Mouse (Mus musculus): Measurements from ENCODE around the gene Tln2. TPM values are rescaled to one million over a fixed set of nuclear protein-coding genes. Genes with fewer than 3 reads are reported as not detected.
A peak's percentile ranks its signal among the peaks of the same experiment; 100 is the strongest.

Gene Tln2
- polyA plus RNA-seq, 1 experiment from 2014 or later = 19.3 TPM

- no peak overlapping the region for H3K27ac ChIP-seq (replicated peaks; ENCODE audit: low read depth, low read length)
- WGBS = 74% methylated on average over 1 of the region's 1 CpGs
- H3K27me3 ChIP-seq (ENCODE audit: control insufficient read depth, insufficient read depth, low read length) = no peaks in the 10 kb centered on the region
- peaks cover 3% of the 10 kb centered on the region; the same call in 1 of the 2 replicates for H3K4me1 ChIP-seq (ENCODE audit: control insufficient read depth, insufficient read depth, low read length)
- no peak overlapping the region for H3K9ac ChIP-seq (replicated peaks; ENCODE audit: low read length)
- no peak for ATAC-seq (ENCODE audit: low FRiP score, low TSS enrichment)
- H3K36me3 ChIP-seq (ENCODE audit: control insufficient read depth, insufficient read depth, low read length) = no peaks in the 10 kb centered on the region
- H3K9me3 ChIP-seq (ENCODE audit: control insufficient read depth, low read length) = no peaks in the 10 kb centered on the region
- no peak overlapping the region for H3K4me2 ChIP-seq (ENCODE audit: low read length)
- H3K4me3 ChIP-seq (replicated peaks; ENCODE audit: low read depth, low read length) = no peak overlapping the region
- DNase-seq = no peak
Observed at GRCm38 (mm10) chr9:67481851-67482250, 77.7 kb downstream of the Tln2 start.

GRCm38 (mm10) chr9:67477445-67477844, 82.1 kb downstream of the Tln2 start:
- Histone ChIP-seq H3K4me2 (ENCODE audit: low read length) (no peak overlapping the region), H3K4me3 (replicated peaks; ENCODE audit: low read depth, low read length) (no peak overlapping the region), H3K9me3 (ENCODE audit: control insufficient read depth, low read length) (no peaks in the 10 kb centered on the region), H3K9ac (replicated peaks; ENCODE audit: low read length) (no peak overlapping the region), H3K27me3 (ENCODE audit: control insufficient read depth, insufficient read depth, low read length) (no peaks in the 10 kb centered on the region), H3K4me1 (ENCODE audit: control insufficient read depth, insufficient read depth, low read length) (peaks cover 3% of the 10 kb centered on the region; the same call in 1 of the 2 replicates), H3K36me3 (ENCODE audit: control insufficient read depth, insufficient read depth, low read length) (no peaks in the 10 kb centered on the region), H3K27ac (replicated peaks; ENCODE audit: low read depth, low read length) (no peak overlapping the region)
- ATAC-seq (ENCODE audit: low FRiP score, low TSS enrichment) = no peak
- DNase-seq = no peak
- 83% methylated on average over 3 of the region's 3 CpGs for WGBS

- Histone ChIP-seq H3K27ac (replicated peaks; ENCODE audit: low read depth, low read length) (no peak overlapping the region), H3K9me3 (ENCODE audit: control insufficient read depth, low read length) (no peaks in the 10 kb centered on the region), H3K4me2 (ENCODE audit: low read length) (no peak overlapping the region), H3K9ac (replicated peaks; ENCODE audit: low read length) (no peak overlapping the region), H3K36me3 (ENCODE audit: control insufficient read depth, insufficient read depth, low read length) (no peaks in the 10 kb centered on the region), H3K4me1 (ENCODE audit: control insufficient read depth, insufficient read depth, low read length) (no peaks in the 10 kb centered on the region), H3K4me3 (replicated peaks; ENCODE audit: low read depth, low read length) (no peak overlapping the region), H3K27me3 (ENCODE audit: control insufficient read depth, insufficient read depth, low read length) (no peaks in the 10 kb centered on the region)
- DNase-seq (no peak), ATAC-seq (ENCODE audit: low FRiP score, low TSS enrichment) (no peak)
- WGBS = 88% methylated on average over 5 of the region's 5 CpGs
Observed at GRCm38 (mm10) chr9:67476184-67476583, 83.3 kb downstream of the Tln2 start.

- no peaks in the 10 kb centered on the region for H3K27me3 ChIP-seq (ENCODE audit: control insufficient read depth, insufficient read depth, low read length)
- no peak overlapping the region for H3K9ac ChIP-seq (replicated peaks; ENCODE audit: low read length)
- no peak for ATAC-seq (ENCODE audit: low FRiP score, low TSS enrichment)
- no peak overlapping the region for H3K4me2 ChIP-seq (ENCODE audit: low read length)
- H3K36me3 ChIP-seq (ENCODE audit: control insufficient read depth, insufficient read depth, low read length) = no peaks in the 10 kb centered on the region
- no peak overlapping the region for H3K27ac ChIP-seq (replicated peaks; ENCODE audit: low read depth, low read length)
- H3K9me3 ChIP-seq (ENCODE audit: control insufficient read depth, low read length) = no peaks in the 10 kb centered on the region
- peaks cover 6% of the 10 kb centered on the region for H3K4me1 ChIP-seq (ENCODE audit: control insufficient read depth, insufficient read depth, low read length)
- DNase-seq = no peak
- WGBS = 75% methylated on average over 11 of the region's 11 CpGs
- no peak overlapping the region for H3K4me3 ChIP-seq (replicated peaks; ENCODE audit: low read depth, low read length)
Observed at GRCm38 (mm10) chr9:67463440-67464122, 95.9 kb downstream of the Tln2 start.

GRCm38 (mm10) chr9:67441484-67441883, 118.0 kb downstream of the Tln2 start:
- H3K4me1 ChIP-seq (ENCODE audit: control insufficient read depth, insufficient read depth, low read length) = peaks cover 7% of the 10 kb centered on the region
- 27% methylated on average over 2 of the region's 2 CpGs for WGBS
- H3K4me2 ChIP-seq (ENCODE audit: low read length) = no peak overlapping the region
- ATAC-seq (ENCODE audit: low FRiP score, low TSS enrichment) (no peak), DNase-seq (no peak)
- no peaks in the 10 kb centered on the region for H3K27me3 ChIP-seq (ENCODE audit: control insufficient read depth, insufficient read depth, low read length)
- no peak overlapping the region for H3K27ac ChIP-seq (replicated peaks; ENCODE audit: low read depth, low read length)
- no peak overlapping the region for H3K4me3 ChIP-seq (replicated peaks; ENCODE audit: low read depth, low read length)
- no peaks in the 10 kb centered on the region for H3K36me3 ChIP-seq (ENCODE audit: control insufficient read depth, insufficient read depth, low read length)
- H3K9ac ChIP-seq (replicated peaks; ENCODE audit: low read length) = no peak overlapping the region
- no peaks in the 10 kb centered on the region for H3K9me3 ChIP-seq (ENCODE audit: control insufficient read depth, low read length)

- WGBS = 98% methylated on average over 1 of the region's 1 CpGs
- ATAC-seq (ENCODE audit: low FRiP score, low TSS enrichment) (no peak), DNase-seq (no peak)
- Histone ChIP-seq H3K27me3 (ENCODE audit: control insufficient read depth, insufficient read depth, low read length) (no peaks in the 10 kb centered on the region), H3K4me2 (ENCODE audit: low read length) (no peak overlapping the region), H3K36me3 (ENCODE audit: control insufficient read depth, insufficient read depth, low read length) (no peaks in the 10 kb centered on the region), H3K4me1 (ENCODE audit: control insufficient read depth, insufficient read depth, low read length) (0 out of 2 replicates have a peak, but pooled peaks cover 14% of the 10 kb centered on the region), H3K4me3 (replicated peaks; ENCODE audit: low read depth, low read length) (no peak overlapping the region), H3K27ac (replicated peaks; ENCODE audit: low read depth, low read length) (no peak overlapping the region), H3K9me3 (ENCODE audit: control insufficient read depth, low read length) (no peaks in the 10 kb centered on the region), H3K9ac (replicated peaks; ENCODE audit: low read length) (no peak overlapping the region)
Observed at GRCm38 (mm10) chr9:67437511-67437910, 122.0 kb downstream of the Tln2 start.

- ATAC-seq (ENCODE audit: low FRiP score, low TSS enrichment) = no peak
- H3K4me2 ChIP-seq (ENCODE audit: low read length) = peak overlapping the region; percentile 1; the same call in 1 of the 2 replicates
Observed at GRCm38 (mm10) chr9:67435333-67436154, 124.0 kb downstream of the Tln2 start.

GRCm38 (mm10) chr9:67429199-67429892, 130.2 kb downstream of the Tln2 start:
- no peak for ATAC-seq (ENCODE audit: low FRiP score, low TSS enrichment)
- no peak overlapping the region for H3K27ac ChIP-seq (replicated peaks; ENCODE audit: low read depth, low read length)
- no peak overlapping the region for H3K4me2 ChIP-seq (ENCODE audit: low read length)
- H3K4me3 ChIP-seq (replicated peaks; ENCODE audit: low read depth, low read length) = no peak overlapping the region
- no peaks in the 10 kb centered on the region for H3K4me1 ChIP-seq (ENCODE audit: control insufficient read depth, insufficient read depth, low read length)
- no peaks in the 10 kb centered on the region for H3K36me3 ChIP-seq (ENCODE audit: control insufficient read depth, insufficient read depth, low read length)
- DNase-seq = no peak
- no peaks in the 10 kb centered on the region for H3K27me3 ChIP-seq (ENCODE audit: control insufficient read depth, insufficient read depth, low read length)
- WGBS = 70% methylated on average over 12 of the region's 12 CpGs
- no peaks in the 10 kb centered on the region for H3K9me3 ChIP-seq (ENCODE audit: control insufficient read depth, low read length)
- no peak overlapping the region for H3K9ac ChIP-seq (replicated peaks; ENCODE audit: low read length)

More at GRCm38 (mm10) chr9:67435333-67436154, 124.0 kb downstream of the Tln2 start:
- H3K4me1 ChIP-seq (ENCODE audit: control insufficient read depth, insufficient read depth, low read length) = 0 out of 2 replicates have a peak, but pooled peaks cover 14% of the 10 kb centered on the region
- peak overlapping the region; percentile 56 for H3K27ac ChIP-seq (replicated peaks; ENCODE audit: low read depth, low read length)
- peak; percentile 53 for DNase-seq
- WGBS = 24% methylated on average over 10 of the region's 10 CpGs
- H3K9me3 ChIP-seq (ENCODE audit: control insufficient read depth, low read length) = no peaks in the 10 kb centered on the region
- H3K36me3 ChIP-seq (ENCODE audit: control insufficient read depth, insufficient read depth, low read length) = no peaks in the 10 kb centered on the region
- H3K9ac ChIP-seq (replicated peaks; ENCODE audit: low read length) = no peak overlapping the region
- no peak overlapping the region for H3K4me3 ChIP-seq (replicated peaks; ENCODE audit: low read depth, low read length)
- no peaks in the 10 kb centered on the region for H3K27me3 ChIP-seq (ENCODE audit: control insufficient read depth, insufficient read depth, low read length)

Measured in midbrain, embryonic 14.5 days (tissue).